Mouse (Mus musculus) embryonic facial prominence, embryonic 14.5 days (tissue): ENCODE measurements around the gene Fry. TPM values are rescaled to one million over a fixed set of nuclear protein-coding genes. Genes with fewer than 3 reads are reported as not detected.

Source experiments
- ATAC-seq: fragments of 200-750 bp; cut with Nextera tagmentation; 2 replicates; pipeline ENCODE4 v1.8.0; 2017; ENCODE audit warnings: low read depth, moderate number of reproducible peaks, moderate TSS enrichment
- DNase-seq: peaks from one replicate; pipeline ENCODE4 v3.0.0-alpha.2; 2015; ENCODE audit warnings: low spot score
- H3K27ac ChIP-seq: fragments of 300-500 bp; sonication (generic); replicated peaks from 2 replicates; pipeline ENCODE4 v1.5.1; 2014; ENCODE audit warnings: low read depth, mild to moderate bottlenecking, low read length, moderate library complexity
- H3K27me3 ChIP-seq: fragments of 300-500 bp; sonication (generic); replicated peaks from 2 replicates; pipeline ENCODE4 v1.6.1; 2014; ENCODE audit warnings: low read length; ENCODE audit not compliant: control insufficient read depth, insufficient read depth
- H3K36me3 ChIP-seq: fragments of 300-500 bp; sonication (generic); 2 replicates; pipeline ENCODE4 v1.6.1; 2014; ENCODE audit warnings: low read length, mixed read lengths; ENCODE audit not compliant: control insufficient read depth, insufficient read depth
- H3K4me1 ChIP-seq: fragments of 300-500 bp; sonication (generic); 2 replicates; pipeline ENCODE4 v1.6.1; 2014; ENCODE audit warnings: antibody characterized with exemption, low read length; ENCODE audit not compliant: control insufficient read depth, insufficient read depth
- H3K4me2 ChIP-seq: fragments of 300-500 bp; sonication (generic); 2 replicates; pipeline ENCODE4 v1.6.1; 2014; ENCODE audit warnings: low read depth, mild to moderate bottlenecking, low read length, moderate library complexity, mixed read lengths
- H3K4me3 ChIP-seq: fragments of 300-500 bp; sonication (generic); 2 replicates; pipeline ENCODE4 v1.5.1; 2014; ENCODE audit warnings: low read depth, mild to moderate bottlenecking, low read length
- H3K9ac ChIP-seq: fragments of 300-500 bp; sonication (generic); 2 replicates; pipeline ENCODE4 v1.6.1; 2014; ENCODE audit warnings: low read depth, mild to moderate bottlenecking, low read length, moderate library complexity, mixed read lengths
- H3K9me3 ChIP-seq: fragments of 300-500 bp; sonication (generic); 2 replicates; pipeline ENCODE4 v1.6.1; 2016; ENCODE audit warnings: low read length; ENCODE audit not compliant: control insufficient read depth
- WGBS: fragments of 180-500 bp; shearing (Covaris S2); extraction: QIAGEN DNeasy Blood & Tissue Kit; methylation state at CpG from one replicate; pipeline ENCODE4 v1.1.7; 2014; 5-methylcytosine and 5-hydroxymethylcytosine counted together
- polyA plus RNA-seq: library from polyadenylated mRNA; unstranded; fragments of >200 nt; fragmentation: Nextera tagmentation; extraction: Ambion mirVana; gene quantifications from 2 replicates; pipeline ENCODE4 v1.2.1, GENCODE M21; 2014

Fry gene
- polyA plus RNA-seq, 1 experiment from 2014 or later = 15.1 TPM

DNA sequence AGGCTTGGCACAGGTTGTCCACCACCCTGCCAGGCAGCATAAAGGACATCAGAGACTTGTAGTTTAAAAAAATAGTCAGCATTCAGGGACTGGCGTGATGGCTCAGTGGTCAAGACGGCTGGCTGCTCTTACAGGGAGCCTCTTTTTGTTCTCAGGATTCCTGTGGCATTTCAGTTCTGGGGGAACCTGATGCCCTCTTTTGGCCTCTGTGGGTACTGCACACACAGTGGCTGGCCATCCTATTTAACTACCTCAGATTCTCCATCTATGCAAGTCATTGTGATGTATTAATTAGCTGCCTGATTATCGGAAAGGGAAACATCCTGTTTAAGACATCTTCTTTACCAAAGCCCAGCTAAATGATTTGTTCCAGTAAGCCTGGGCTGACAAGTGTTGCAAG lies 128.3 kb downstream of the Fry start:
- WGBS = 89% methylated on average over 3 of the region's 3 CpGs
- H3K27ac ChIP-seq = no peak overlapping the region
- H3K9ac ChIP-seq = no peak overlapping the region
- H3K27me3 ChIP-seq = no peaks in the 10 kb centered on the region
- H3K4me2 ChIP-seq = no peak overlapping the region
- no peaks in the 10 kb centered on the region for H3K36me3 ChIP-seq
- no peak overlapping the region for H3K4me3 ChIP-seq
- ATAC-seq = no peak
- DNase-seq = no peak
- no peaks in the 10 kb centered on the region for H3K9me3 ChIP-seq
- no peaks in the 10 kb centered on the region for H3K4me1 ChIP-seq

DNA sequence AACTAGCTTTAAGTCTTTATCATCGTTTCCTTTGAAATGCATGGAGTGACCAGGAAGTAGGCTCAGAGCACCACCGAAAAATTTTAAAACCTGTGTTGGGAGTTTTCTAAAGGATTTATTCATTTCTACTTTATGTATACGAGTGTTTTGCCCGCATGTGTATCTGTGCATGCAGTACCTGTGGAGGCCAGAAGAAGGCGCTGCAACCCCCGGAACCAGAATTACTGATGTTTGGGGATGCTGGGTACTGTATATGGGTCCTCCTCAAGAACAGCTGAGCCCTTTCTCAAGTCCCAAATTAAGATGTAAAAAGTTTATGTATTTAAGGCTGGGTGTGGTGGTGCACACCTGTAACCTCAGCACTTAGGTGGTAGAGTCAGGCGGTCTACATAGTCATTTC lies 139.3 kb downstream of the Fry start:
- DNase-seq (no peak), ATAC-seq (no peak)
- 80% methylated on average over 7 of the region's 7 CpGs for WGBS
- Histone ChIP-seq H3K4me2 (no peak overlapping the region), H3K9ac (no peak overlapping the region), H3K27me3 (no peaks in the 10 kb centered on the region), H3K4me3 (no peak overlapping the region), H3K4me1 (peaks cover 9% of the 10 kb centered on the region; the same call in 1 of the 2 replicates), H3K9me3 (no peaks in the 10 kb centered on the region), H3K36me3 (no peaks in the 10 kb centered on the region), H3K27ac (no peak overlapping the region)

DNA sequence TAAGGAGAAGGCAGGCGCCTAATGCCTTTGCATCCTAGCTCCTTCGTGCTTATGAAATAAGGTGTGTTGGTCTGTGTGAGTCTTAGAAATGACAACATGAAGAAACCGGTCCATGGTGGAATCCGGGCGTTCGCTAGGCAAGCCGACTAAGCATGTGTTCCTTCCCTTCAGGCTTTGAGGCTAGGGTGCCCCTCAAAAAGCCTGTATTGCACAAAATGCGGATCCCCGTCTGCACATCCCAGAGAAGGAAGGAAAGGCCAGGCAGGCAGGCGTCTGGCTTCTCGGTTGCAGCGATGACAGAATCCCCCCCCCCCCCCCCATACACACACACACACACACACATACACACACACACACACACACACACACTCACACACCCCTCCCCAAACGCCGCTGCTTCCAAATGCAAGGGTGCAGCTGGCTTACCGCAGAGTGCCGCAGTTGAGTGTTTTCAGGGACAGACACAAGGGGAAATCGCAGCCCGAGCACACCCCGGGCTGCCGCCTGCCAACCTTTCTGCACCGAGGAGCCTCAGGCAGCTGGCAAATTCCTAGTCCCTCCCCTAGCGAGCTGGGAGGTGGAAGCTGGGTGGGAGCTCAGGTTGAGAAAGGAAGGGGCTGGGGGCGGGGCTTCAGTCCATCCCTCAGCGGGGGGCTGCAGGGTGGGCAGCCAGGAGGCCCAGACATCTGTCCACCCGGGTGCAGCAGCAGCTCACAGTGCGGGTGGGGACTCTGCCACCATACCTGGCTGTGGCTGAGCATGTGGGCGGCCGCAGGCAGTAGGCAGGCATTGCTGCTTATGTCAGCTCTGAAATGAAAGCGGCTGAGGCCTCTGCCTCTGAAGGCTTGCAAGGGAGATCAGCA lies 141.0 kb downstream of the Fry start:
- H3K4me3 ChIP-seq = peak overlapping the region; percentile 43
- H3K27me3 ChIP-seq = no peaks in the 10 kb centered on the region
- peak overlapping the region; percentile 64 for H3K9ac ChIP-seq
- 3% methylated on average over 20 of the region's 29 CpGs for WGBS
- H3K36me3 ChIP-seq = no peaks in the 10 kb centered on the region
- DNase-seq (peak; percentile 85), ATAC-seq (peak; percentile 82)
- no peaks in the 10 kb centered on the region for H3K9me3 ChIP-seq
- peak overlapping the region; percentile 80 for H3K4me2 ChIP-seq
- H3K4me1 ChIP-seq = peaks cover 9% of the 10 kb centered on the region; the same call in 1 of the 2 replicates
- H3K27ac ChIP-seq = peak overlapping the region; percentile 65; the same call in 1 of the 2 replicates

DNA sequence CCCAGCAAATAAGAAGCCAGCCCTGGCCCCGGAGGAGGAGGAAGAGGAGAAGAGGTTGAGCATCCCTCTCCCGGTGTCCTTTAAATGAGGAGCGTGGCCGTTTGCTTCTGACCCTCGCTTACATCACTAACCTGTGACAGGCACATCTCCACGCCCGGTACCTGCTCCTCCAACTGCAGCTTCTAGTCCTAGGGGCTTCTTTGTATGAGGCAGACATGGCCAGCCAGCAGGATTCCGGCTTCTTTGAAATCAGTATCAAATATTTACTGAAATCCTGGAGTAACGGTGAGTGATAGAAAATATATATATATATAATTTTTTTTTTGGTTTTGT lies 141.6 kb downstream of the Fry start:
- H3K27me3 ChIP-seq = no peaks in the 10 kb centered on the region
- no peaks in the 10 kb centered on the region for H3K9me3 ChIP-seq
- H3K4me1 ChIP-seq = peaks cover 9% of the 10 kb centered on the region; the same call in 1 of the 2 replicates
- peak overlapping the region; percentile 43 for H3K4me3 ChIP-seq
- peak overlapping the region; percentile 65; the same call in 1 of the 2 replicates for H3K27ac ChIP-seq
- DNase-seq (no peak), ATAC-seq (no peak)
- 26% methylated on average over 9 of the region's 9 CpGs for WGBS
- peak overlapping the region; percentile 64 for H3K9ac ChIP-seq
- H3K36me3 ChIP-seq = no peaks in the 10 kb centered on the region
- peak overlapping the region; percentile 80 for H3K4me2 ChIP-seq

DNA sequence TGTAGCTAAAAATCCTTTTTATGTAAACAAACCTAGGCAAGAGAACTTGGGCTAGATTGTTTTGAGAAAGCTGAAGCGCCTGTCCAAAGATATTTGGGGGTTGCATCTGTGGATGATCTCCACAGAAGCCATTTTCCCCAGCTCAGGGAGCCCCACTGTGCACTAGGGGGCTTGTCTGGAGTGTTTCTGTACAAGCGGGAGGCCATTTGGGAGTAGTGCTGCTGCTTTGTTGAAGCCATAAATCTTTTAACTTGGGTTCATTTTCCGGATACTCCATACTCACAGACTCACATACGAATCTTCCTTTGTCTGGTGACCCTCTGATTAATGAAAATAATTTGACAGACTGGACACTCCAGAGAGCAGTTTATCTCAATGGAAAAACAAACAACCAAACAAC lies 142.9 kb downstream of the Fry start:
- Histone ChIP-seq H3K4me2 (peak overlapping the region; percentile 80), H3K9me3 (no peaks in the 10 kb centered on the region), H3K9ac (peak overlapping the region; percentile 34; the same call in 1 of the 2 replicates), H3K4me1 (peaks cover 9% of the 10 kb centered on the region; the same call in 1 of the 2 replicates), H3K27me3 (no peaks in the 10 kb centered on the region), H3K36me3 (no peaks in the 10 kb centered on the region), H3K27ac (0 out of 2 replicates have a peak overlapping the region, but pooled peaks have one; percentile 21), H3K4me3 (peak overlapping the region; percentile 43; the same call in 1 of the 2 replicates)
- ATAC-seq (no peak), DNase-seq (no peak)
- 49% methylated on average over 4 of the region's 4 CpGs for WGBS

DNA sequence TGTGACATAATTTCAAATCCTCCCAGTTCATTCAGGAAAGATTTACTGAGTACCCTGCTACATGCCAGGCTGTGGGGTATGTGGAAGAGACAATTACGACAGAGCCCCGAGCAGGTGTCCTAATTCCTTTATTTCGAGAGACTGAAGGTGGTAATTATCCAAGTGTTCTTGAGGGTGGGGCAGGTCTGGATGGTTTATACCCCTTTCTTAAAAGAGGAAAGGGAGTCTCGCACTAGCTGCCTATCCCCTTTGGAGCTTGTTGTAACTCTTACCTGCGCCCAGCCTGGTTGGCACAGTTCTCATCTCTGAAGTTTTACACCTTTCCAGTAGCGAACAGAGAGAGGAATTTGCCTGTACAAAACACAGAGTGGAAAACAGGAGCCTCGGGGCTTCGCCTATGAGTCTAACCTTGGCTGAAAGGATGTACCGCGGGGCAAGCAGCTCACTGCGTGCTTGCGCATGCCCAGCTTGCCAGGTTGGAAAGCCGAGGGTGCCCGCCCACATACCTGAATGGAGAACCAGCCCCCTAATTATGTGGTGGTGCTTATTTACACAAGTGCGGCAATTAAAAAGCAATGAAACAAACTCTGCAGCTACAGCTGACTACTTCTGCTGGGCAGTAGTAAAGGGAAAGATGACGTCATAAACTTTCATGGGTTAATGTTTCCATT lies 143.7 kb downstream of the Fry start:
- peak overlapping the region; percentile 10; the same call in 1 of the 2 replicates for H3K27ac ChIP-seq
- peak overlapping the region; percentile 80 for H3K4me2 ChIP-seq
- H3K4me3 ChIP-seq = peak overlapping the region; percentile 43; the same call in 1 of the 2 replicates

DNA sequence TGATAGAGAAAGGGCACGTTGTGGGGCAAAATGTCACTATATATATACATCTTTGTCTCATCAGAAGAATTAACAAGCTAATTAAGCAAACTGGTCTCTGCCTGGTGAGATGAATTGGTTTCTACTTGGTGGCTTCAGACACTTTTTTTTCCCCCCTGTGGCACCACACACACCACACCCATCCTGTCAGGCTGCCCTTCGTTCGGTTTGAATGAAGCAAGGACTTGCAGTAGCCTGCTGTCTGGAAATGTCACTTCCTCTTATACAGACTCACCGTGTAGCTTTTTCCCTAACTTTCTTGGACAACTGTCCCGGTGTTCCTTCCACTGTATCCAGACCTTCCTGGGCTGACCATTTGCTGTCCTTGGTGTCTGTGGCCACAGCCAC lies 144.3 kb downstream of the Fry start:
- peaks cover 9% of the 10 kb centered on the region; the same call in 1 of the 2 replicates for H3K4me1 ChIP-seq
- H3K36me3 ChIP-seq = no peaks in the 10 kb centered on the region
- no peaks in the 10 kb centered on the region for H3K9me3 ChIP-seq
- ATAC-seq = no peak
- no peaks in the 10 kb centered on the region for H3K27me3 ChIP-seq
- H3K4me3 ChIP-seq = no peak overlapping the region
- H3K9ac ChIP-seq = no peak overlapping the region
- peak overlapping the region; percentile 80; the same call in 1 of the 2 replicates for H3K4me2 ChIP-seq
- WGBS = 49% methylated on average over 5 of the region's 5 CpGs
- no peak for DNase-seq
- H3K27ac ChIP-seq = peak overlapping the region; percentile 3; the same call in 1 of the 2 replicates

More for the DNA sequence above, 143.7 kb downstream of the Fry start:
- no peaks in the 10 kb centered on the region for H3K9me3 ChIP-seq
- H3K27me3 ChIP-seq = no peaks in the 10 kb centered on the region
- peaks cover 9% of the 10 kb centered on the region; the same call in 1 of the 2 replicates for H3K4me1 ChIP-seq
- H3K36me3 ChIP-seq = no peaks in the 10 kb centered on the region
- 70% methylated on average over 16 of the region's 16 CpGs for WGBS
- no peak overlapping the region for H3K9ac ChIP-seq
- DNase-seq = peak; percentile 67
- no peak for ATAC-seq

DNA sequence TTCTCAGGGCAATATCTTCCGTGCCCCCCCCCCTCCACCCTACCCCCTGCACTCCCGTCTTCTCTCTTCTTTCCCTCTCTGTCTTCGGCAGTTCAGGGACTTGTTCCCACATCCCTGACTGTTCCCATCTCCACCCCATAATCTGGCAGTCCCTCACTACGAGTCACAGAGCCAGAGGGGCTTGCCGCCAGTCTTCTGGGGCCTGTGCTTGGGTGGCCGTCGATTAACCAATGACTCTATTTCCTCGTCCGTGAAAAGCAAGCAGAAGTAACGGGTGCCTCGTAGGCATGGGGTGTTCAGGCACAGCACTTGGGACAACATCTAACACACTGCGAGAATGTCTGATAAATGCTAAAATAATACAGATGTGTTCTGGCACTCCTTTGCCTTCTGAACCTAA lies 144.7 kb downstream of the Fry start:
- H3K4me1 ChIP-seq = peaks cover 9% of the 10 kb centered on the region; the same call in 1 of the 2 replicates
- no peaks in the 10 kb centered on the region for H3K36me3 ChIP-seq
- ATAC-seq (no peak), DNase-seq (no peak)
- H3K4me3 ChIP-seq = no peak overlapping the region
- peak overlapping the region; percentile 3; the same call in 1 of the 2 replicates for H3K27ac ChIP-seq
- H3K4me2 ChIP-seq = peak overlapping the region; percentile 80; the same call in 1 of the 2 replicates
- H3K9me3 ChIP-seq = 0 out of 2 replicates have a peak, but pooled peaks cover under 1% of the 10 kb centered on the region
- 62% methylated on average over 12 of the region's 12 CpGs for WGBS
- no peaks in the 10 kb centered on the region for H3K27me3 ChIP-seq
- no peak overlapping the region for H3K9ac ChIP-seq
